Mouse (Mus musculus) forebrain, embryonic 13.5 days (tissue): ENCODE measurements at regions not wholly inside any gene's neighbourhood (a gene's known extent, or its start where the extent isn't known, plus 50 kb on each side); places are given as distances from the start of the nearest gene placed in this dataset.
A peak's percentile ranks its signal among the peaks of the same experiment; 100 is the strongest.

Experiments used
- ATAC-seq: fragments of 200-750 bp; cut with Nextera tagmentation; 2 replicates; pipeline ENCODE4 v1.8.0; 2017
- H3K27ac ChIP-seq: fragments of 300-500 bp; sonication (generic); 2 replicates; pipeline ENCODE4 v1.5.1; 2015; ENCODE audit warnings: inconsistent platforms, mild to moderate bottlenecking, moderate library complexity
- H3K27me3 ChIP-seq: fragments of 300-500 bp; sonication (generic); 2 replicates; pipeline ENCODE4 v1.6.1; 2015; ENCODE audit warnings: mild to moderate bottlenecking, inconsistent platforms
- H3K36me3 ChIP-seq: fragments of 300-500 bp; sonication (generic); 2 replicates; pipeline ENCODE4 v1.6.1; 2015; ENCODE audit warnings: mild to moderate bottlenecking, inconsistent platforms; ENCODE audit not compliant: poor library complexity, severe bottlenecking
- H3K4me1 ChIP-seq: fragments of 300-500 bp; sonication (generic); 2 replicates; pipeline ENCODE4 v1.6.1; 2015; ENCODE audit warnings: inconsistent platforms
- H3K4me2 ChIP-seq: fragments of 300-500 bp; sonication (generic); 2 replicates; pipeline ENCODE4 v1.6.1; 2015; ENCODE audit warnings: inconsistent platforms, mild to moderate bottlenecking, moderate library complexity
- H3K4me3 ChIP-seq: fragments of 300-500 bp; sonication (generic); 2 replicates; pipeline ENCODE4 v1.5.1; 2015; ENCODE audit warnings: mild to moderate bottlenecking, inconsistent platforms
- H3K9ac ChIP-seq: fragments of 300-500 bp; sonication (generic); 2 replicates; pipeline ENCODE4 v1.6.1; 2015; ENCODE audit warnings: mild to moderate bottlenecking, inconsistent platforms
- H3K9me3 ChIP-seq: fragments of 300-500 bp; sonication (generic); replicated peaks from 2 replicates; pipeline ENCODE4 v1.6.1; 2016; ENCODE audit warnings: inconsistent platforms
- WGBS: fragments of 180-500 bp; shearing (Covaris S2); methylation state at CpG from one replicate; pipeline ENCODE4 v1.1.7; 2015; 5-methylcytosine and 5-hydroxymethylcytosine counted together

DNA sequence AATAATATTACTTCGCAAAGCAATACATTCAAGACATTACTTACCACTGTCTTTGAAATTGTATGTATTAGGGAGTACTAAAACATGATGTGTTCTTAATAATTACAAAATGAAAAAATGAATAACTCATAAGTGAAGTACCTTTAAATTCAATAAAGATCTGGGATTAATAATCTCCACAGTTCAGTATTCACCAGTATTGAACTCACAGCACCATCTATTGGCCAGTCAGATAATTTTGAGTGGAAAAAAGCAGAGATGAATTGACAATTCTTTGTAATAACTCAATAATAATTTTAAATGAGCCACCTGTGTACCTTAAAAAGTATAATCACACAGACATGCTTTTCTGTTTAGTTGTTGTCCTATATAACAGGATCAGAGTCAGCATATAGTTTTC, 180.7 kb downstream of the Nsun3 start:
- 98% methylated on average over 1 of the region's 1 CpGs for WGBS
- ATAC-seq = peak; percentile 66

DNA sequence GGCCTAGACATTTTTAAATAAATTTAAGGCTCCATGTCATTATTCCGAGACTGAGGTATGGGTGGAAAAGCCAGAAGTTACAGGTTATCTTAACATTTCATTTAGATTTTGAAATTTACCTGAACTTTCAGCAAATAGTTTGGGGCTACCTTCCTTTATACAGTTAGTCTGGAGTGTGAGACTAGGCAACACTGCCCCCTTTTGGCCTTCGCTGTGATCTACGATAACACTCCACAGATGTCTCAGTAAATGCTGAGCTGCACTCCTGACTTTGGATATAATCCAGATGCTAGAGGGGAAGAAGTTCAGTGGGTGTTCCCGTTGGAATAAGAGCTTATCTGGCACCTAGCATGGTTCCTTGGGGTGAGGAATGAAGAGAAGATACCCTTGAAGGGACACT, 224.6 kb downstream of the Nsun3 start:
- Histone ChIP-seq H3K9ac (no peak overlapping the region), H3K27me3 (no peaks in the 10 kb centered on the region), H3K4me2 (no peak overlapping the region), H3K4me1 (no peaks in the 10 kb centered on the region), H3K4me3 (no peak overlapping the region), H3K36me3 (no peaks in the 10 kb centered on the region), H3K27ac (no peak overlapping the region), H3K9me3 (no peaks in the 10 kb centered on the region)
- 46% methylated on average over 4 of the region's 4 CpGs for WGBS
- ATAC-seq = peak; percentile 80

More for the DNA sequence above, 180.7 kb downstream of the Nsun3 start:
- Histone ChIP-seq H3K9me3 (no peaks in the 10 kb centered on the region), H3K4me1 (no peaks in the 10 kb centered on the region), H3K4me2 (no peak overlapping the region), H3K36me3 (no peaks in the 10 kb centered on the region), H3K4me3 (no peak overlapping the region), H3K9ac (no peak overlapping the region), H3K27ac (no peak overlapping the region), H3K27me3 (no peaks in the 10 kb centered on the region)

DNA sequence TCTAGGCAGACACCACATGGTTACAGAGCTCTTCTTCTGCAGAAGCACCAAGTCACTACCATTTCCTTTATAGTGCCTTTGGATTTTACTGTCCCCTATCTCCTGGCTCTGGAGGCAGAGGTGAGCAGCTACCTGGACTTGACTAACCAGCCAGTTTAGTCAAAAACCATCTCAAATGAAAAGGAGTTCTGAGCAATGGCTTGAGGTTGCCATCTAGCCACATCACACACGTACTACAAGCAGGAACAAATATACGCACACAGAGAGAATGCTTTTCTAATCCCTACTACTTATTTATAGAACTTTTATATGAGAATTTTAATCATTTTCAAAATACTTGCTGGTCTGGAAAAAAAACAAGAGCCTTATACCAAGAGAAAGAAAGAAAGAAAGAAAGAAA, 243.5 kb downstream of the Nsun3 start:
- Histone ChIP-seq H3K27me3 (no peaks in the 10 kb centered on the region), H3K9me3 (no peaks in the 10 kb centered on the region), H3K4me2 (no peak overlapping the region), H3K4me3 (no peak overlapping the region), H3K4me1 (peaks cover 3% of the 10 kb centered on the region; the same call in 1 of the 2 replicates), H3K9ac (no peak overlapping the region), H3K27ac (no peak overlapping the region), H3K36me3 (no peaks in the 10 kb centered on the region)
- WGBS = 87% methylated on average over 2 of the region's 2 CpGs
- ATAC-seq = no peak

DNA sequence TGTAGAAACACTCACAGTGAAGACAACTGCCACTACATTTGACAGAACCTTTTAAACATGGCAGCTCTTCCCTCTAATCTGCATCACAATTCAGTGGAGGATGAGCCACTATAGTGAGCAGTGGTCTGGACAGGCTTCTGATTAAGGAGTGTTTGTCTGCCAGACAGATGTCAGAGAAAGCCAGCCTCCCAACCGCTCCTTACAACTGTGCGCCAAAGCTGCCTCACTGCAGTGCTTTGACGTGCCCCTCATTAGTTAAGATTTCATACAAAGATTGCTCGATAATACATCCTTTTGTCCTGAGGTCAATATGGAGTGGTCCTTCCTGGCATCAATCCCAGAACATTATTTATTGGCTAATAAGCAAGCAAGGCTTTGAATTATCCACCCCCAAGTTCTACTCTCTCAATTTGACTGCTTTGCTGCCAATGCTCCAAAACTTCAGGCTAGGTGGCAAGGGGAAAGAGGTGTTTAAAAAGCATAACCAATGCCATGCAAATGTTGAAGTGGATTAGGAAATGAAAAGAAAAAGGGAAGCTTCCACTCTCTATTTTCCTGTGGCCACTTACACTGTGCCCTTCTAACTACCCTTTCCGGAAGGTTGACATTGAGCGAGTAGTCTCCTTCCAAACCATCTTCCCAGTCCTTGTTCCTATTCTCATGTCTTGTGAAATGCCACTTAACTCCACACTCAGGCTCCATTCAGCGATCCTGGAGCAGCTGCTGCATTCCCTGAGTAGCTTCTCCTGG, 248.7 kb downstream of the Nsun3 start:
- WGBS = 41% methylated on average over 7 of the region's 7 CpGs

DNA sequence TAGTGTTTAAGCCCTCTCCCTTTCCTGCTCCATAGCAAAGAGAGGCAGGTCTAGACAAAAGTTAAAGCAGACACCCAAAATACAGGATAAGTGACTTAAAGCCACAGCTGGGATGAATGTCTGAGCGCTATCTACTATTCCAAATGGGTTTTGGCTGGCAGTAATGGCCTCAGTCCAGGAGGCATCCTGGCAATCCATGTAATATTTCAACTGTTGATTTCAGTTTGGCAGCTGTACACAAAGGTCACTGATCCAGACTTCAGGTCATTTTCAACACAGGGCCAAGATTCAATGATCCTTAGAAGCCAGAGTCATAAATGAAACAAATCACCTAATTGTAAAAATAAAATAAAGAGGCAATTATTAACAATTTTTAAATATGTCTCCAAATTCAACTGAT, 277.3 kb downstream of the Nsun3 start:
- Histone ChIP-seq H3K4me1 (no peaks in the 10 kb centered on the region), H3K9ac (no peak overlapping the region), H3K4me2 (no peak overlapping the region), H3K4me3 (no peak overlapping the region), H3K9me3 (no peaks in the 10 kb centered on the region), H3K36me3 (no peaks in the 10 kb centered on the region), H3K27ac (no peak overlapping the region), H3K27me3 (no peaks in the 10 kb centered on the region)
- 92% methylated on average over 1 of the region's 1 CpGs for WGBS
- ATAC-seq = no peak

More for the DNA sequence above, 248.7 kb downstream of the Nsun3 start:
- Histone ChIP-seq H3K9me3 (no peaks in the 10 kb centered on the region), H3K4me3 (no peak overlapping the region), H3K4me1 (peaks cover 7% of the 10 kb centered on the region), H3K27ac (no peak overlapping the region), H3K4me2 (no peak overlapping the region), H3K36me3 (no peaks in the 10 kb centered on the region), H3K9ac (no peak overlapping the region), H3K27me3 (no peaks in the 10 kb centered on the region)
- peak; percentile 98 for ATAC-seq

DNA sequence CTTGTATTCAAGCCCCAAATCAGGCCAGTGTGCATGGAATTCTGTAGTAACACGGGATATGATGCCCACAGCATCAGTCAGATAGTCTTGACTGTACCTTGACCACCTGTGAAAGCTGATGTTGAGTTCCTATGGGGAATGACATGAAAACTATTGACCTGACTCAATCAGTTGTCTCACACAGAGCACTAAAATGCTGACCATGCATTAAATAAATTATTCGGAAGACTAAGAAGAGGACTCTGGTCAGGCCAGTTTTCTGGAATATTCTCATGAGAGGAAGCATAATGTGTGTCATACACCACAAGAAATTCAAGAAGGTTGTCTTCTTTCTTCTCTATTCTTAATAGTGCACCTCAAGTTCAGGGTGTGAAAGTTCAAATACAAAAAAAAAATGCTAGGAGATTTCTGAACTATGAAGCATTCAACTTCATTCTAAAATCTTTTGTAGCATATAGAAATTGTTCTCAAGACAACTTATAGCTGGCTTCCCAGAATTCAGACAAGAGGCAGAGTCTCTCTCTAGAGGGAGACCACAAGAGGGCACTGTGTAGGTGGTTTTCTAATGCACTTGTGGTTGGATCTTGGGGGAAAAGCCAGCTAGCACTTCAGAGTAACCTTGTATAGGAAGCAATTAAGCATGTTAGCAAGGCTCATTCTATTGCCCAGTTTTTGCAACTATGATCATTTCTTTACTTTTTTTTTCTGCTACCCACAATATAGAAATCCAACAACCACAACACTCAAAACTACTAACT, 279.7 kb downstream of the Nsun3 start:
- H3K9me3 ChIP-seq = no peaks in the 10 kb centered on the region
- H3K27ac ChIP-seq = no peak overlapping the region
- no peaks in the 10 kb centered on the region for H3K27me3 ChIP-seq
- 77% methylated on average over 2 of the region's 2 CpGs for WGBS
- no peaks in the 10 kb centered on the region for H3K4me1 ChIP-seq
- H3K36me3 ChIP-seq = no peaks in the 10 kb centered on the region
- H3K4me3 ChIP-seq = no peak overlapping the region
- no peak overlapping the region for H3K9ac ChIP-seq
- no peak overlapping the region for H3K4me2 ChIP-seq
- 0 out of 2 replicates have a peak, but pooled peaks have one; percentile 30 for ATAC-seq

DNA sequence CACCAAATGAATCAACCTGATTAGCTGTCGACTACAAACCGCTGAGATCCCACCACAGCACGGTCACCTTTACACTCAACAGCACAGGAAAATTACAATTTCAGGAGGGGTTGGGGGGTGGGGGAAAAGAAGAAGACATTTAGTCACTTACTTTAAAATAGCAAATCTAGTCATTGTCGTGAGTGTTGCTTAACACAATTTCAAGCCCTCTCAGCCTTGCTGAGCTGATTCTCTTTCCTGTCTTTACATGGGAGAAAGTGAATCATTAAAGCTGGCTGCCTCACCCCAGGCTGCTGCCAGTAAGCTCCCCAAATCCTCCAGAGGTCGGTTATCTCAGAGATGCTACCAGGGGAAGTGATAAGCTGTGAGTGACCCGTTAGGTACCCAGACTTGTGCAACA, 285.7 kb downstream of the Nsun3 start:
- no peak overlapping the region for H3K4me3 ChIP-seq
- no peak overlapping the region for H3K27ac ChIP-seq
- H3K4me2 ChIP-seq = no peak overlapping the region
- H3K36me3 ChIP-seq = no peaks in the 10 kb centered on the region
- ATAC-seq = no peak
- no peaks in the 10 kb centered on the region for H3K27me3 ChIP-seq
- H3K9me3 ChIP-seq = no peaks in the 10 kb centered on the region
- no peak overlapping the region for H3K9ac ChIP-seq
- H3K4me1 ChIP-seq = no peaks in the 10 kb centered on the region
- WGBS = 71% methylated on average over 6 of the region's 6 CpGs

DNA sequence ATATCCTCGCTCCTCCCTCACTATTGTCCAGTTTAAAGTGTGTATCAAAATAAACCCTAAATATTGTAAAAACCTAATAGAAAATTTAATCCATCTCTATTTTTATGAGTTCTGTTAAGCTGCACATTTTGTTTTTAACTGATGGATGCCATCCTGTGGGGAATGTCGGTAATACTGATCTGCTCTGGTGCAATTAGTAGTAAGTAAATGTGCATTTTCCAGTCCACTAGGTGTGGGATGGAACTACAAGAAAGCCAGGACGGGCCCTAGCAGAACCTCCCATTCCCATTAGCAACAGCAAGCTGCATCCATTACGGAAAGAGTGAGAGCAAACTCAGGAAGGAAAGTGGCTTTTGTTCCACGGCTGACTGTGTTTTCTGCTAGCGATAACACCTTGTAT, 286.3 kb downstream of the Nsun3 start:
- H3K4me3 ChIP-seq = no peak overlapping the region

DNA sequence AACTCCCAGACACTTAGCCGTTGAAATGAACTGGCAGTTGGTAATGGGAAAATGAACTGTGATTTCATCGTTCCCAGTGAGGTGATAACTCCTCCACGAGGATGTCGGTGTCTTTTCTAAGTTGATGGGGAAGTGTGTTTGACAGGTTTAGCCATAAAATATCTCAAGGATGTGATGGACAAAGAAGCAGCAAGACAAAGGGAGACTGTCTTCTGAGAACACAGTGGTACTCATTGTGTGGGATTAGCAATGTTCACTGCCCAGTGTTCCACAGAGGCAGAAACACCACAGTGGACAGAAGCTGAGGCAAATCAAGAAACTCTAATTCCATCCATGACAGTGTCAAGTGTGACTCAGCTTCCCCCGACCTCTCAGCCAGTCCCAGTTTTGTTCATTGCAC, 287.9 kb downstream of the Nsun3 start:
- H3K4me1 ChIP-seq = no peaks in the 10 kb centered on the region
- no peaks in the 10 kb centered on the region for H3K36me3 ChIP-seq
- no peak overlapping the region for H3K4me2 ChIP-seq
- H3K27ac ChIP-seq = no peak overlapping the region
- 74% methylated on average over 5 of the region's 5 CpGs for WGBS
- ATAC-seq = no peak
- no peak overlapping the region for H3K4me3 ChIP-seq
- H3K27me3 ChIP-seq = no peaks in the 10 kb centered on the region
- H3K9me3 ChIP-seq = no peaks in the 10 kb centered on the region
- no peak overlapping the region for H3K9ac ChIP-seq

More for the DNA sequence above, 286.3 kb downstream of the Nsun3 start:
- Histone ChIP-seq H3K4me2 (no peak overlapping the region), H3K27me3 (no peaks in the 10 kb centered on the region), H3K9me3 (no peaks in the 10 kb centered on the region), H3K27ac (no peak overlapping the region), H3K36me3 (no peaks in the 10 kb centered on the region), H3K9ac (no peak overlapping the region), H3K4me1 (no peaks in the 10 kb centered on the region)
- whole genome bisulfite sequencing = 64% methylated on average over 6 of the region's 6 CpGs
- 0 out of 2 replicates have a peak, but pooled peaks have one; percentile 57 for ATAC-seq

DNA sequence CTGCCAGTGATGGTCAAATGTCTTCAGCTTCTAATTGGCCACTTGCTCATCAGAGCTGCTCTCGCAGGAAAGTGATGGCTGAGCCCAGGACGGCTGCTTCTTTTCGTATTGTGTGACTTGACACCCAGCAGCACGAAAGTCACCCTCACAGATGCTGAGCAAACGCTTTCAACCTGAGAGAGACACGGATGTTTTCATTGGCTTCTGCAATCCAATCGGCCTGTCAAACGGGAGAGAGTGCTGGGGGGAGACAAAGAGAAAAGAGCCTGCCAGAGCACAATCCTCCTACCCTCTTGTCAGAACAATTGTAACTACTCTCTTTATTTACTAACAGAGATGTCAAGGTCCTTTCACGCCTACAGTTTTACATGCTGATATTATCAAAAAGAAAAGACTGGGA, 289.9 kb downstream of the Nsun3 start:
- H3K4me1 ChIP-seq = no peaks in the 10 kb centered on the region
- H3K9me3 ChIP-seq = no peaks in the 10 kb centered on the region
- no peaks in the 10 kb centered on the region for H3K27me3 ChIP-seq
- H3K4me3 ChIP-seq = no peak overlapping the region
- H3K4me2 ChIP-seq = no peak overlapping the region
- WGBS = 41% methylated on average over 9 of the region's 9 CpGs
- no peak overlapping the region for H3K9ac ChIP-seq
- no peaks in the 10 kb centered on the region for H3K36me3 ChIP-seq
- ATAC-seq = no peak
- H3K27ac ChIP-seq = no peak overlapping the region

DNA sequence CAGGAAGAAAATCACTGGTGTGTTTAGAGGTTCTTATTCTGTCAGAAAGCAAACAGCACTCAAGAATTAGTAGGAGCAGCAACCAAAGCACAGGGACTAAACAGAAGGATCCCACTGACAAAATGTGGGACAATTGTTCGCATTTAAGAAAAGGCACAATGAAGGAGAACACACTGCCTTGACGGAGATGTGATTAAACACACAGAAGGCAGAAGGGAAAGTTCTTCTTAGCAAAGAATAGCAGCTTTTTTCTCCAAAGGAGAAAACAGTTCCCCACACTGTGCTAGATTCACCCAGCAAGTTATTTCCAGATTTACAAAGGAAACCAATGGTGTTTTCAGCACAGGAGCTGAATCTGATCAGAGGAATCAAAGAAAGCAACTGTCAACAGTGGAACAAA, 316.5 kb downstream of the Nsun3 start:
- Histone ChIP-seq H3K27me3 (no peaks in the 10 kb centered on the region), H3K9me3 (no peaks in the 10 kb centered on the region), H3K36me3 (no peaks in the 10 kb centered on the region), H3K9ac (no peak overlapping the region), H3K27ac (no peak overlapping the region), H3K4me2 (no peak overlapping the region), H3K4me3 (no peak overlapping the region), H3K4me1 (peaks cover 14% of the 10 kb centered on the region)
- ATAC-seq = no peak
- WGBS = 60% methylated on average over 2 of the region's 2 CpGs

DNA sequence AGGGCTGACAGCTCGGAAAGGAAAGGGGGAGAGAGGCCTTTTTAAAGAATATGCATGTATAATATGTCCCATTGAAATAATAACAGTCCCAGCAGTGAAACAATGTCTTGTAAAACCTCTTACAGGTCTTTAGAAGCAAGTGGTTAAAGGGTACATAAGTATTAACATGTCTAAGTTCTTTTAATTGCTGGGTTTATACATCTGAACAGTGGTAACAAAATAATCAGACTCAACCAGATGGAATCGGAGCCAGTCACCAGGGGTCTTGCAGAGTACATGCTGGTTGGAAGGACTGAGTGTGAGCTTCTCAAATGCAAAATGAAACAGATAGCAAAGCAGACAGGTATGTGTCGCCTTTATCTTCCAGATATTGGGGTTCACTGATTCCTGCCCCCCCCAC, 317.3 kb downstream of the Nsun3 start:
- no peak overlapping the region for H3K9ac ChIP-seq
- H3K27me3 ChIP-seq = no peaks in the 10 kb centered on the region
- H3K9me3 ChIP-seq = no peaks in the 10 kb centered on the region
- no peak overlapping the region for H3K4me3 ChIP-seq
- H3K27ac ChIP-seq = no peak overlapping the region
- peaks cover 14% of the 10 kb centered on the region for H3K4me1 ChIP-seq
- H3K36me3 ChIP-seq = no peaks in the 10 kb centered on the region
- ATAC-seq = peak; percentile 75
- 37% methylated on average over 3 of the region's 3 CpGs for WGBS
- no peak overlapping the region for H3K4me2 ChIP-seq
